Mouse (Mus musculus): ENCODE measurements around the gene Rrad. TPM values are rescaled to one million over a fixed set of nuclear protein-coding genes. Genes with fewer than 3 reads are reported as not detected.
A peak's percentile ranks its signal among the peaks of the same experiment; 100 is the strongest.

Rrad gene
- total and polyA plus RNA-seq, 2 experiments from 2014 or later = 235 to 317 TPM

- 35% methylated on average over 9 of the region's 9 CpGs for WGBS
Measured at GRCm38 (mm10) chr8:104633156-104633744, 2.1 kb upstream of the Rrad start.

GRCm38 (mm10) chr8:104632486-104632885 lies 1.4 kb upstream of the Rrad start:
- no peaks in the 10 kb centered on the region for H3K27me3 ChIP-seq (ENCODE audit: control insufficient read depth, insufficient read depth, low read length)
- ATAC-seq (ENCODE audit: insufficient read depth, low read depth) (no peak), DNase-seq (ENCODE audit: low spot score) (peak; percentile 5)
- no peak overlapping the region for H3K4me3 ChIP-seq (ENCODE audit: low read depth, low read length)
- H3K27ac ChIP-seq (ENCODE audit: low read depth) = peak overlapping the region; percentile 90
- H3K36me3 ChIP-seq (replicated peaks; ENCODE audit: control insufficient read depth, insufficient read depth, low read length) = peaks cover 32% of the 10 kb centered on the region
- WGBS = 50% methylated on average over 6 of the region's 6 CpGs
- no peaks in the 10 kb centered on the region for H3K9me3 ChIP-seq (replicated peaks; ENCODE audit: control insufficient read depth, low read length)
- H3K9ac ChIP-seq (replicated peaks; ENCODE audit: low read depth, low read length) = no peak overlapping the region
- H3K4me1 ChIP-seq (ENCODE audit: control insufficient read depth, insufficient read depth) = peaks cover 35% of the 10 kb centered on the region
- TF ChIP-seq EP300 (IDR thresholded peaks at IDR 0.05; ENCODE audit: low read depth) = no peak
- no peak for TF ChIP-seq CTCF (IDR thresholded peaks at IDR 0.05; ENCODE audit: low read depth)
- H3K4me2 ChIP-seq (ENCODE audit: low read depth, low read length) = peak overlapping the region; percentile 67

More at GRCm38 (mm10) chr8:104633156-104633744, 2.1 kb upstream of the Rrad start:
- ATAC-seq (ENCODE audit: insufficient read depth, low read depth) (no peak), DNase-seq (ENCODE audit: low spot score) (peak; percentile 30)
- TF ChIP-seq EP300 (IDR thresholded peaks at IDR 0.05; ENCODE audit: low read depth) (no peak), CTCF (IDR thresholded peaks at IDR 0.05; ENCODE audit: low read depth) (no peak)
- H3K9me3 ChIP-seq (replicated peaks; ENCODE audit: control insufficient read depth, low read length) = no peaks in the 10 kb centered on the region
- H3K27me3 ChIP-seq (ENCODE audit: control insufficient read depth, insufficient read depth, low read length) = no peaks in the 10 kb centered on the region
- H3K36me3 ChIP-seq (replicated peaks; ENCODE audit: control insufficient read depth, insufficient read depth, low read length) = peaks cover 32% of the 10 kb centered on the region
- H3K27ac ChIP-seq (ENCODE audit: low read depth) = peak overlapping the region; percentile 65
- H3K4me3 ChIP-seq (ENCODE audit: low read depth, low read length) = no peak overlapping the region
- no peak overlapping the region for H3K9ac ChIP-seq (replicated peaks; ENCODE audit: low read depth, low read length)
- peaks cover 31% of the 10 kb centered on the region for H3K4me1 ChIP-seq (ENCODE audit: control insufficient read depth, insufficient read depth)
- H3K4me2 ChIP-seq (ENCODE audit: low read depth, low read length) = no peak overlapping the region

GRCm38 (mm10) chr8:104631975-104632374 lies 848 bp upstream of the Rrad start:
- Histone ChIP-seq H3K27ac (ENCODE audit: low read depth) (peak overlapping the region; percentile 90), H3K9me3 (replicated peaks; ENCODE audit: control insufficient read depth, low read length) (no peaks in the 10 kb centered on the region), H3K9ac (replicated peaks; ENCODE audit: low read depth, low read length) (peak overlapping the region; percentile 7; the same call in 1 of the 2 replicates), H3K36me3 (replicated peaks; ENCODE audit: control insufficient read depth, insufficient read depth, low read length) (peaks cover 27% of the 10 kb centered on the region), H3K4me2 (ENCODE audit: low read depth, low read length) (peak overlapping the region; percentile 67), H3K4me3 (ENCODE audit: low read depth, low read length) (peak overlapping the region; percentile 63), H3K27me3 (ENCODE audit: control insufficient read depth, insufficient read depth, low read length) (no peaks in the 10 kb centered on the region), H3K4me1 (ENCODE audit: control insufficient read depth, insufficient read depth) (peaks cover 38% of the 10 kb centered on the region)
- ATAC-seq (ENCODE audit: insufficient read depth, low read depth) = no peak
- TF ChIP-seq CTCF (IDR thresholded peaks at IDR 0.05; ENCODE audit: low read depth) (no peak), EP300 (IDR thresholded peaks at IDR 0.05; ENCODE audit: low read depth) (no peak)
- 16% methylated on average over 5 of the region's 5 CpGs for WGBS
- DNase-seq (ENCODE audit: low spot score) = peak; percentile 7

GRCm38 (mm10) chr8:104630574-104630973 lies 553 bp downstream of the Rrad start:
- ATAC-seq (ENCODE audit: insufficient read depth, low read depth) (no peak), DNase-seq (ENCODE audit: low spot score) (peak; percentile 42)
- Histone ChIP-seq H3K36me3 (replicated peaks; ENCODE audit: control insufficient read depth, insufficient read depth, low read length) (peaks cover 18% of the 10 kb centered on the region), H3K27ac (ENCODE audit: low read depth) (peak overlapping the region; percentile 90), H3K9ac (replicated peaks; ENCODE audit: low read depth, low read length) (peak overlapping the region; percentile 77), H3K4me2 (ENCODE audit: low read depth, low read length) (peak overlapping the region; percentile 67), H3K4me3 (ENCODE audit: low read depth, low read length) (peak overlapping the region; percentile 63), H3K27me3 (ENCODE audit: control insufficient read depth, insufficient read depth, low read length) (no peaks in the 10 kb centered on the region), H3K9me3 (replicated peaks; ENCODE audit: control insufficient read depth, low read length) (no peaks in the 10 kb centered on the region), H3K4me1 (ENCODE audit: control insufficient read depth, insufficient read depth) (peaks cover 38% of the 10 kb centered on the region)
- 1% methylated on average over 36 of the region's 36 CpGs for WGBS
- TF ChIP-seq EP300 (IDR thresholded peaks at IDR 0.05; ENCODE audit: low read depth) (no peak), CTCF (IDR thresholded peaks at IDR 0.05; ENCODE audit: low read depth) (no peak; the same call in 1 of the 2 replicates)

GRCm38 (mm10) chr8:104630111-104630479 lies 1.0 kb downstream of the Rrad start:
- WGBS = 8% methylated on average over 8 of the region's 8 CpGs
- no peak for TF ChIP-seq EP300 (IDR thresholded peaks at IDR 0.05; ENCODE audit: low read depth)
- TF ChIP-seq CTCF (IDR thresholded peaks at IDR 0.05; ENCODE audit: low read depth) = no peak
- no peak for ATAC-seq (ENCODE audit: insufficient read depth, low read depth)
- no peaks in the 10 kb centered on the region for H3K27me3 ChIP-seq (ENCODE audit: control insufficient read depth, insufficient read depth, low read length)
- no peaks in the 10 kb centered on the region for H3K9me3 ChIP-seq (replicated peaks; ENCODE audit: control insufficient read depth, low read length)
- H3K9ac ChIP-seq (replicated peaks; ENCODE audit: low read depth, low read length) = peak overlapping the region; percentile 77
- peak overlapping the region; percentile 90 for H3K27ac ChIP-seq (ENCODE audit: low read depth)
- H3K4me2 ChIP-seq (ENCODE audit: low read depth, low read length) = peak overlapping the region; percentile 67
- DNase-seq (ENCODE audit: low spot score) = no peak
- peaks cover 14% of the 10 kb centered on the region for H3K36me3 ChIP-seq (replicated peaks; ENCODE audit: control insufficient read depth, insufficient read depth, low read length)
- peaks cover 40% of the 10 kb centered on the region for H3K4me1 ChIP-seq (ENCODE audit: control insufficient read depth, insufficient read depth)
- H3K4me3 ChIP-seq (ENCODE audit: low read depth, low read length) = peak overlapping the region; percentile 63
